Mouse (Mus musculus): ENCODE data around the gene Txndc5.

DNA sequence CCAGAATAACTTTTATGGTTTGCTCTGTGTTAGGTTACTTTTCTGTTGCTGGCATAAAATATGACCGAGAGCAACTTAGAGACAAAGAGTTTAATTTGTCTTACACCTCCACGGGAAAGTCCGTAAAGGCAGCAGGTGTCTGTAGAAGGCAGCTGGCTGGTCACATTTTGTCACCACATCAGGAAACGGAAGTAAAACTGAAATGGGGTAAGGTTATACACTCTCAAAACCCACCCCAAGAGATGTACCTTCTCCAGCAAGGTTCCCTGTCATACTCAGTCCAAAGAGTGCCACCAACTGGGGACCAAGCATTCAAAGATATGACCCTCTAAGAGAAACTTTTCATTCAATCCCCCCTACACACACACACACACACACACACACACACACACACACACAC lies 18.1 kb upstream of the Txndc5 start:
- TF ChIP-seq CTCF (IDR thresholded peaks at IDR 0.05; ENCODE audit: borderline replicate concordance, insufficient read depth, low read length) = no peak
- TF ChIP-seq POLR2A (IDR thresholded peaks at IDR 0.05; ENCODE audit: low read depth, low read length) = no peak
